Mouse (Mus musculus): ENCODE data around the gene Mpped2. TPM values are rescaled to one million over a fixed set of nuclear protein-coding genes. Genes with fewer than 3 reads are reported as not detected.

Mpped2 gene
- polyA plus RNA-seq, 1 experiment from 2014 or later = 106 TPM

DNA sequence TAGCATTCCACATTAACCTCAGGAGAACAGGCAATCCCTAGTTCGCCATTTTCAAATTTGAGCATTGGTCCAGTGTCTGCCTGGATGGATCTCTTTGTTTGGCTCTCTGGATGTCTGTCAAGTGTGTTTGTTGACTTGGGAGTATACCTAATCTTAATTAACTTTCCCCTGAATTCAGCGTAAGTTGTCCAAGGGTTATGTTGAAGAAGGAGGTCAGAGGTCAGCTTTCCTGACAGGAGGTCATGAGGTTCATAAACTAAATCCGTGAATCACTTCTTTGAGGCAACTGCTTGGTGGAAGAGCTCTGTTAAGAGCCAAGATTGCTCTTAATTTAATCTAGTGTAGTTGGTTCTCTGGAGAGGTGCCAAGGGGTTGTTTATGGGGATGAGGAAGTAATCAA lies 200.3 kb downstream of the Mpped2 start:
- H3K36me3 ChIP-seq = no peaks in the 10 kb centered on the region
- 26% methylated on average over 3 of the region's 3 CpGs for WGBS
- H3K27ac ChIP-seq = no peak overlapping the region
- H3K4me3 ChIP-seq = no peak overlapping the region
- peaks cover 43% of the 10 kb centered on the region for H3K4me1 ChIP-seq
- no peaks in the 10 kb centered on the region for H3K9me3 ChIP-seq (replicated peaks)
- H3K27me3 ChIP-seq (ENCODE audit: low read depth, poor library complexity, severe bottlenecking) = peaks cover 13% of the 10 kb centered on the region; the same call in 1 of the 2 replicates
- no peak for DNase-seq (ENCODE audit: low spot score)

GRCm38 (mm10) chr2:106895326-106896023 lies 202.4 kb downstream of the Mpped2 start:
- no peak overlapping the region for H3K4me3 ChIP-seq
- peaks cover 25% of the 10 kb centered on the region for H3K4me1 ChIP-seq
- H3K27me3 ChIP-seq (ENCODE audit: low read depth, poor library complexity, severe bottlenecking) = peaks cover 13% of the 10 kb centered on the region; the same call in 1 of the 2 replicates
- no peaks in the 10 kb centered on the region for H3K9me3 ChIP-seq (replicated peaks)
- no peak overlapping the region for H3K27ac ChIP-seq
- no peaks in the 10 kb centered on the region for H3K36me3 ChIP-seq
- no peak for DNase-seq (ENCODE audit: low spot score)
- WGBS = 21% methylated on average over 11 of the region's 11 CpGs

- Histone ChIP-seq H3K27me3 (ENCODE audit: low read depth, poor library complexity, severe bottlenecking) (peaks cover 13% of the 10 kb centered on the region; the same call in 1 of the 2 replicates), H3K27ac (no peak overlapping the region), H3K36me3 (no peaks in the 10 kb centered on the region), H3K4me3 (no peak overlapping the region), H3K9me3 (replicated peaks) (no peaks in the 10 kb centered on the region), H3K4me1 (peaks cover 20% of the 10 kb centered on the region)
- no peak for DNase-seq (ENCODE audit: low spot score)
- WGBS = 35% methylated on average over 4 of the region's 4 CpGs
Observed at GRCm38 (mm10) chr2:106896024-106896384, 202.9 kb downstream of the Mpped2 start.

- H3K27ac ChIP-seq = no peak overlapping the region
- H3K27me3 ChIP-seq (ENCODE audit: low read depth, poor library complexity, severe bottlenecking) = 0 out of 2 replicates have a peak, but pooled peaks cover 3% of the 10 kb centered on the region
- H3K4me1 ChIP-seq = peaks cover 36% of the 10 kb centered on the region
- no peak overlapping the region for H3K4me3 ChIP-seq
- DNase-seq (ENCODE audit: low spot score) = peak; percentile 44
- 34% methylated on average over 6 of the region's 6 CpGs for WGBS
- H3K36me3 ChIP-seq = no peaks in the 10 kb centered on the region
- no peaks in the 10 kb centered on the region for H3K9me3 ChIP-seq (replicated peaks)
Observed at GRCm38 (mm10) chr2:106911951-106912480, 218.9 kb downstream of the Mpped2 start.

All from limb, embryonic 10.5 days (tissue).